Mouse (Mus musculus) CH12.LX (cell line): Measurements from ENCODE around the gene Iqcc. TPM values are rescaled to one million over a fixed set of nuclear protein-coding genes. Genes with fewer than 3 reads are reported as not detected.

Experiments
- DNase-seq: peaks from one replicate; pipeline ENCODE4 v3.0.0-alpha.2; 2013; ENCODE audit errors: extremely low read depth
- H3K27ac ChIP-seq: 2 replicates; pipeline ENCODE4 v1.5.1; 2012; ENCODE audit warnings: low read depth, mild to moderate bottlenecking, control low read depth, moderate library complexity; ENCODE audit not compliant: insufficient read depth
- H3K27me3 ChIP-seq: replicated peaks from 2 replicates; pipeline ENCODE3; 2012; ENCODE audit warnings: inconsistent platforms
- H3K36me3 ChIP-seq, 2 experiments: replicated peaks in 1 of 2; 2 replicates each; pipeline versions ENCODE3 to v1.6.1; 2012; ENCODE audit warnings: inconsistent platforms in 1 of 2, low read length in 1 of 2, mild to moderate bottlenecking in 1 of 2, mixed read lengths in 1 of 2, moderate library complexity in 1 of 2; ENCODE audit not compliant: control insufficient read depth in 1 of 2, insufficient read depth in 1 of 2
- H3K4me1 ChIP-seq, 2 experiments: 2 replicates each; pipeline ENCODE4 v1.6.1; 2012; ENCODE audit warnings: inconsistent platforms in 1 of 2, moderate library complexity in 1 of 2; ENCODE audit not compliant: insufficient read depth in 2 of 2, control insufficient read depth in 1 of 2
- H3K4me2 ChIP-seq: 2 replicates; pipeline ENCODE4 v1.6.1; 2012; ENCODE audit warnings: low read depth, mild to moderate bottlenecking, control low read depth; ENCODE audit not compliant: poor library complexity, insufficient read depth, severe bottlenecking
- H3K4me3 ChIP-seq, 3 experiments: fragments of 150-350 bp in 1 of 3; sonication (generic) in 1 of 3; replicated peaks in 1 of 3; 2 replicates each; pipeline versions ENCODE3 to v1.5.1; 2011 to 2012; ENCODE audit warnings: low read depth in 2 of 3, low read length in 2 of 3, mild to moderate bottlenecking in 2 of 3, moderate library complexity in 2 of 3, control low read depth in 1 of 3, improper control_type of control experiment in 1 of 3, inconsistent platforms in 1 of 3, mixed read lengths in 1 of 3; ENCODE audit not compliant: poor library complexity in 1 of 3
- H3K79me2 ChIP-seq: replicated peaks from 2 replicates; pipeline ENCODE4 v1.6.1; 2012; ENCODE audit warnings: mild to moderate bottlenecking, moderate library complexity; ENCODE audit not compliant: control insufficient read depth, poor library complexity, insufficient read depth, severe bottlenecking; ENCODE audit errors: extremely low read depth
- H3K9ac ChIP-seq: 2 replicates; pipeline ENCODE4 v1.6.1; 2012; ENCODE audit warnings: low read depth, mild to moderate bottlenecking, control low read depth, moderate library complexity; ENCODE audit not compliant: insufficient read depth
- H3K9me3 ChIP-seq: replicated peaks from 2 replicates; pipeline ENCODE3; 2012; ENCODE audit warnings: low read length, inconsistent platforms, mixed read lengths
- BHLHE40 ChIP-seq: IDR thresholded peaks from 2 replicates; pipeline ENCODE4 v1.6.1; 2011; ENCODE audit warnings: mild to moderate bottlenecking, low read depth, low read length, improper control_type of control experiment
- CHD1 ChIP-seq: IDR thresholded peaks from 2 replicates; pipeline ENCODE4 v1.6.1; 2012; ENCODE audit warnings: low read depth, low read length, improper control_type of control experiment, inconsistent platforms
- CHD2 ChIP-seq: IDR thresholded peaks from 2 replicates; pipeline ENCODE4 v1.6.1; 2011; ENCODE audit warnings: low read length, improper control_type of control experiment
- CTCF ChIP-seq, 2 experiments: IDR thresholded peaks in 1 of 2; conservative IDR thresholded peaks in 1 of 2; 2 replicates each; pipeline ENCODE4 v1.5.1; 2011 to 2012; ENCODE audit warnings: low read depth in 2 of 2, low read length in 2 of 2, improper control_type of control experiment in 1 of 2, inconsistent platforms in 1 of 2, mild to moderate bottlenecking in 1 of 2, moderate library complexity in 1 of 2
- E2F4 ChIP-seq: IDR thresholded peaks from 2 replicates; pipeline ENCODE4 v1.6.1; 2011; ENCODE audit warnings: low read depth, low read length, improper control_type of control experiment; ENCODE audit not compliant: insufficient replicate concordance
- ELF1 ChIP-seq: IDR thresholded peaks from 2 replicates; pipeline ENCODE4 v1.6.1; 2014; ENCODE audit warnings: low read depth, mild to moderate bottlenecking, inconsistent platforms, low read length, improper control_type of control experiment
- EP300 ChIP-seq: IDR thresholded peaks from 2 replicates; pipeline ENCODE4 v1.6.1; 2011; ENCODE audit warnings: low read length, improper control_type of control experiment
- ETS1 ChIP-seq: conservative IDR thresholded peaks from 2 replicates; pipeline ENCODE4 v1.6.1; 2012; ENCODE audit warnings: low read depth, mild to moderate bottlenecking, inconsistent platforms, low read length, improper control_type of control experiment, moderate library complexity
- GABPA ChIP-seq: IDR thresholded peaks from 2 replicates; pipeline ENCODE4 v1.6.1; 2012; ENCODE audit warnings: low read depth, low read length, improper control_type of control experiment, inconsistent platforms; ENCODE audit not compliant: insufficient replicate concordance
- HCFC1 ChIP-seq: IDR thresholded peaks from 2 replicates; pipeline ENCODE4 v1.6.1; 2012; ENCODE audit warnings: low read depth, mild to moderate bottlenecking, inconsistent platforms, low read length, improper control_type of control experiment
- IRF4 ChIP-seq: IDR thresholded peaks from 2 replicates; pipeline ENCODE4 v1.6.1; 2014; ENCODE audit warnings: low read depth, mild to moderate bottlenecking, inconsistent platforms, low read length, improper control_type of control experiment
- JUN ChIP-seq: IDR thresholded peaks from 2 replicates; pipeline ENCODE4 v1.6.1; 2011; ENCODE audit warnings: low read depth, mild to moderate bottlenecking, low read length, improper control_type of control experiment, moderate library complexity; ENCODE audit not compliant: insufficient read depth
- JUND ChIP-seq: conservative IDR thresholded peaks from 2 replicates; pipeline ENCODE4 v1.6.1; 2011; ENCODE audit warnings: low read depth, low read length, improper control_type of control experiment
- KAT2A ChIP-seq: IDR thresholded peaks from 2 replicates; pipeline ENCODE4 v1.6.1; 2012; ENCODE audit warnings: low read length, improper control_type of control experiment, inconsistent platforms; ENCODE audit not compliant: insufficient replicate concordance
- MAFK ChIP-seq: IDR thresholded peaks from 2 replicates; pipeline ENCODE4 v1.6.1; 2011; ENCODE audit warnings: low read length, improper control_type of control experiment; ENCODE audit not compliant: insufficient replicate concordance
- MAX ChIP-seq: IDR thresholded peaks from 2 replicates; pipeline ENCODE4 v1.6.1; 2011; ENCODE audit warnings: low read length, improper control_type of control experiment
- MAZ ChIP-seq: IDR thresholded peaks from 2 replicates; pipeline ENCODE4 v1.6.1; 2012; ENCODE audit warnings: low read depth, mild to moderate bottlenecking, inconsistent platforms, low read length, improper control_type of control experiment, moderate library complexity
- MEF2A ChIP-seq: IDR thresholded peaks from 2 replicates; pipeline ENCODE4 v1.6.1; 2014; ENCODE audit warnings: low read depth, mild to moderate bottlenecking, inconsistent platforms, low read length, improper control_type of control experiment, borderline replicate concordance
- MXI1 ChIP-seq: IDR thresholded peaks from 2 replicates; pipeline ENCODE4 v1.6.1; 2011; ENCODE audit warnings: mild to moderate bottlenecking, low read depth, low read length, improper control_type of control experiment
- MYC ChIP-seq: IDR thresholded peaks from 2 replicates; pipeline ENCODE4 v1.6.1; 2011; ENCODE audit warnings: low read depth, mild to moderate bottlenecking, improper control_type of control experiment, low read length
- NELFE ChIP-seq: IDR thresholded peaks from 2 replicates; pipeline ENCODE4 v1.6.1; 2011; ENCODE audit warnings: low read depth, low read length, improper control_type of control experiment
- NRF1 ChIP-seq: IDR thresholded peaks from 2 replicates; pipeline ENCODE4 v1.6.1; 2014; ENCODE audit warnings: low read depth, mild to moderate bottlenecking, inconsistent platforms, low read length, improper control_type of control experiment, moderate library complexity
- PAX5 ChIP-seq: IDR thresholded peaks from 2 replicates; pipeline ENCODE4 v1.6.1; 2012; ENCODE audit warnings: low read length, inconsistent platforms, mixed read lengths
- POLR2A ChIP-seq: IDR thresholded peaks from 2 replicates; pipeline ENCODE4 v1.6.1; 2011; ENCODE audit warnings: low read depth, mild to moderate bottlenecking, improper control_type of control experiment, low read length
- POLR2AphosphoS2 ChIP-seq: IDR thresholded peaks from 2 replicates; pipeline ENCODE4 v1.6.1; 2011; ENCODE audit warnings: low read depth, low read length, improper control_type of control experiment
- RAD21 ChIP-seq: IDR thresholded peaks from 2 replicates; pipeline ENCODE4 v1.6.1; 2011; ENCODE audit warnings: low read depth, mild to moderate bottlenecking, low read length, improper control_type of control experiment, moderate library complexity
- RCOR1 ChIP-seq: conservative IDR thresholded peaks from 2 replicates; pipeline ENCODE4 v1.6.1; 2012; ENCODE audit warnings: low read depth, mild to moderate bottlenecking, inconsistent platforms, low read length, improper control_type of control experiment
- SIN3A ChIP-seq: IDR thresholded peaks from 2 replicates; pipeline ENCODE4 v1.6.1; 2012; ENCODE audit warnings: low read length, improper control_type of control experiment, inconsistent platforms
- SMC3 ChIP-seq: IDR thresholded peaks from 2 replicates; pipeline ENCODE4 v1.6.1; 2011; ENCODE audit warnings: low read depth, low read length, improper control_type of control experiment
- TBP ChIP-seq: conservative IDR thresholded peaks from 2 replicates; pipeline ENCODE4 v1.6.1; 2011; ENCODE audit warnings: low read depth, low read length, improper control_type of control experiment
- TCF12 ChIP-seq: IDR thresholded peaks from 2 replicates; pipeline ENCODE4 v1.6.1; 2014; ENCODE audit warnings: low read depth, mild to moderate bottlenecking, inconsistent platforms, low read length, improper control_type of control experiment
- UBTF ChIP-seq: IDR thresholded peaks from 2 replicates; pipeline ENCODE4 v1.6.1; 2012; ENCODE audit warnings: low read depth, mild to moderate bottlenecking, inconsistent platforms, low read length, improper control_type of control experiment, moderate library complexity
- USF1 ChIP-seq: IDR thresholded peaks from 2 replicates; pipeline ENCODE4 v1.6.1; 2014; ENCODE audit warnings: low read depth, mild to moderate bottlenecking, inconsistent platforms, low read length, improper control_type of control experiment
- USF2 ChIP-seq: conservative IDR thresholded peaks from 2 replicates; pipeline ENCODE4 v1.6.1; 2011; ENCODE audit warnings: low read depth, low read length, improper control_type of control experiment
- ZC3H11A ChIP-seq: IDR thresholded peaks from 2 replicates; pipeline ENCODE4 v1.6.1; 2012; ENCODE audit warnings: low read depth, mild to moderate bottlenecking, inconsistent platforms, low read length, improper control_type of control experiment
- ZKSCAN1 ChIP-seq: IDR thresholded peaks from 2 replicates; pipeline ENCODE4 v1.6.1; 2012; ENCODE audit warnings: low read depth, inconsistent platforms, low read length, improper control_type of control experiment, borderline replicate concordance
- ZMIZ1 ChIP-seq: IDR thresholded peaks from 2 replicates; pipeline ENCODE4 v1.6.1; 2012; ENCODE audit warnings: low read depth, mild to moderate bottlenecking, inconsistent platforms, low read length, improper control_type of control experiment
- ZNF384 ChIP-seq: IDR thresholded peaks from 2 replicates; pipeline ENCODE4 v1.6.1; 2012; ENCODE audit warnings: low read depth, low read length, improper control_type of control experiment, inconsistent platforms
- dilution Hi-C: fragments of 300-500 bp; cut with MboI; formaldehyde crosslinking; loops from 2 replicates; pipeline ENCODE4 v1.14.3; 2020; ENCODE audit warnings: low sequenced_read_pairs; ENCODE audit not compliant: extremely low pct_unique_long_range_greater_than_20kb, extremely low pct_ligation_motif_present
- in situ Hi-C: fragments of 300-500 bp; cut with MboI; formaldehyde crosslinking; loops from 3 replicates; pipeline ENCODE4 v1.14.3; 2019; ENCODE audit warnings: low sequenced_read_pairs, low pct_ligation_motif_present, low pct_unique_long_range_greater_than_20kb, mixed read lengths
- polyA plus RNA-seq: library from polyadenylated mRNA; unstranded; fragments of >175 nt; gene quantifications from 2 replicates; pipeline ENCODE4 v1.2.1, GENCODE M21; 2012; ENCODE audit warnings: low read depth; ENCODE audit not compliant: insufficient read length
- total RNA-seq, 2 experiments: library from RNA; depleted of rRNA; stranded (reverse); fragments of 300-350 nt in 1 of 2; fragments of >200 nt in 1 of 2; gene quantifications; 2 replicates each; pipeline ENCODE4 v1.2.3; 2012 to 2014

Iqcc gene
- total and polyA plus RNA-seq, 3 experiments = 13.5 to 27.0 (median 18.4) TPM

DNA sequence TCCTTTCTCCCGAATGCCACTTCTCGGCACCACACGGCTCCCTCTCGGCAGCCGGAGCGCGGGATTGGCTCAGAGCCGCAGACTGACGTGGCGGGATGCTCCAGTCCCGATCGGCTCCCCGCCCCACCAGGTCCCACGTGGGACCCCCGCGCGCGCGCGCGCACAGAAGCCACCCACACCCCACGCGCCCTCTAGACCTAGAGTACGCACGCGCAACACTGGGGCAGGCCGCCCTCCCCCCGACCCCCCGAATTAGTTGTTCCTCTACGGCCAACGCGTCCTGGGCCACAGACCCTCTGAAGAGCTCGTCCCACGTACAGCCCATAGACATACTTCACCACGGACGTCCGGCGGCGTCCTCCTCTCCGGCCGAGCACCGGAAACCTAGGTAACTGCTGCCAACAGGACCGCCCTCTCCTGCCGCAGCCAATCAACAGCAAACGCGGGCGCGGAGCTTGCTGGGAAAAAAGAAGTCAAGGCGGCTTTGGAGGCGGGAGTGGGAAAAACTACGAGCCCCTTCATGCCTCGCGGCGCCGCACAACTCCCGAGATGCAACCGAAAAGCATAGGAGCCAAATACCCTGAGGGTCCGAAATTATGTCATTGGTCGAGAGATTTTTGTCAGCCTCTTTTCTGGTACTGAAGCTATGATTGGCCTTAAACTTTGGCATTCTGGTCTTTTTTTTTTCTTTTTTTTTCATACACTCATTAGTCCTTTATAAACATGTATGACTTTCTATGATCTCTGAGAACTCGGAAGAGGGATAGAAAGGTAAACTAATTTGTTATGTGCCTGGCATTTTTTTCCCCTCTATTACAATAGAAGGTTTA lies 22.0 kb upstream of the Iqcc start, which contains the start of gene Txlna:
Gene Txlna, minus strand, starts transcription at position 428 of the 830 bp plus-strand sequence.
- Histone ChIP-seq H3K27ac (peak within 1 kb of the TSS; percentile 78), H3K27me3 (no peaks in the 10 kb centered on the region), H3K79me2 (peaks cover 28% of the 10 kb centered on the region), H3K9me3 (no peaks in the 10 kb centered on the region), H3K4me2 (peak within 1 kb of the TSS; percentile 90), H3K4me3 (peak within 1 kb of the TSS; percentile 61 to 83 (median 76)), H3K4me1 (peaks cover 4 to 39% of the 10 kb centered on the region in 2 experiments), H3K36me3 (peaks cover 43 to 66% of the 10 kb centered on the region in 2 experiments), H3K9ac (peak within 1 kb of the TSS; percentile 95)
- DNase-seq = peak; percentile 98
- TF ChIP-seq RAD21 = no peak
- TF ChIP-seq E2F4 = no peak; the same call in 1 of the 2 replicates
- peak; percentile 94 for TF ChIP-seq ZNF384
- peak; percentile 98 for TF ChIP-seq POLR2A
- no peak for TF ChIP-seq USF2
- TF ChIP-seq ELF1 = peak; percentile 80; the same call in 1 of the 2 replicates
- TF ChIP-seq IRF4 = 0 out of 2 replicates have a peak, but pooled peaks have one; percentile 15
- TF ChIP-seq TBP = peak; percentile 84
- TF ChIP-seq ETS1 = peak; percentile 34; the same call in 1 of the 2 replicates
- TF ChIP-seq CHD2 = peak; percentile 19; the same call in 1 of the 2 replicates
- peak; percentile 68 for TF ChIP-seq TCF12
- peak; percentile 96 for TF ChIP-seq NELFE
- 0 out of 2 replicates have a peak, but pooled peaks have one; percentile 44 for TF ChIP-seq MEF2A
- peak; percentile 90; the same call in 1 of the 2 replicates for TF ChIP-seq KAT2A
- peak; percentile 68 for TF ChIP-seq USF1
- TF ChIP-seq MAFK = no peak
- TF ChIP-seq HCFC1 = peak; percentile 97
- TF ChIP-seq ZC3H11A = no peak
- peak; percentile 94 for TF ChIP-seq MXI1
- TF ChIP-seq POLR2AphosphoS2 = peak; percentile 86
- TF ChIP-seq SIN3A = peak; percentile 72
- peak; percentile 86 for TF ChIP-seq NRF1
- TF ChIP-seq BHLHE40 = peak; percentile 46; the same call in 1 of the 2 replicates
- TF ChIP-seq CTCF (conservative IDR thresholded peaks at IDR 0.05 in 1 of 2, IDR thresholded peaks at IDR 0.05 in 1 of 2; ENCODE audit: low read depth in 2 of 2, low read length in 2 of 2) = no peak
- TF ChIP-seq PAX5 = no peak
- TF ChIP-seq RCOR1 = no peak
- TF ChIP-seq ZMIZ1 = peak; percentile 81
- no peak for TF ChIP-seq MYC
- no peak for TF ChIP-seq SMC3
- TF ChIP-seq EP300 = no peak
- TF ChIP-seq MAZ = 0 out of 2 replicates have a peak, but pooled peaks have one; percentile 5
- 0 out of 2 replicates have a peak, but pooled peaks have one; percentile 77 for TF ChIP-seq CHD1
- TF ChIP-seq ZKSCAN1 = no peak
- TF ChIP-seq JUND = 0 out of 2 replicates have a peak, but pooled peaks have one; percentile 7
- TF ChIP-seq MAX = peak; percentile 73
- no peak for TF ChIP-seq UBTF
- no peak for TF ChIP-seq JUN
- TF ChIP-seq GABPA = peak; percentile 49; the same call in 1 of the 2 replicates
- dilution Hi-C loops = no loop called here
- in situ Hi-C loops = no loop called here
